Mouse (Mus musculus): ENCODE data around the gene Kcnk10. TPM values are rescaled to one million over a fixed set of nuclear protein-coding genes. Genes with fewer than 3 reads are reported as not detected.

Kcnk10 gene
- polyA plus RNA-seq, 1 experiment from 2014 or later: 1.5 TPM

DNA sequence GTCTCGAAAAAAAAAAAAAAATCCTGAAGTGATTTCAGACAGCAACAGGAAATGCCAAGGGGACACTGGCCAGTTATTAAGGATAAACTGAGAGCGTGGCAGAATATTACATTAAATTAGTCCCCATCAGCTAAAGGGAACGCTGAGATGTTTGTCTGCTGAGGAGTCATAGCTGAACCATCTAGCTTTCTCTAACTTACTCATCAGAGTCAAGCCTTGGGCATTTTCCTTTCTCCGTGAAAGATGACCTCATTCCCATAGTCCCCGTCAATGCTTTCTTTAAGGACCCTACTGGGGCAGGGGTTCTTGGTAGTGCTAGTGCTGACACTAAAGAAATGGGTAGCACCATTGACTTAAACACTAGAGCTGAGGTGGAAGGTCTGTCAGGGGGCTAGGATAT, 106.9 kb downstream of the Kcnk10 start:
- Histone ChIP-seq H3K4me1 (ENCODE audit: control insufficient read depth, insufficient read depth, low read length) (no peaks in the 10 kb centered on the region), H3K27ac (ENCODE audit: low read length) (no peak overlapping the region), H3K9me3 (ENCODE audit: control insufficient read depth, low read depth, low read length) (no peaks in the 10 kb centered on the region), H3K27me3 (ENCODE audit: control insufficient read depth, insufficient read depth, low read length) (no peaks in the 10 kb centered on the region), H3K36me3 (ENCODE audit: control insufficient read depth, insufficient read depth, low read length) (no peaks in the 10 kb centered on the region), H3K4me2 (replicated peaks; ENCODE audit: low read depth, low read length) (no peak overlapping the region), H3K4me3 (ENCODE audit: low read depth, low read length) (no peak overlapping the region), H3K9ac (replicated peaks; ENCODE audit: low read depth, low read length) (no peak overlapping the region)
- ATAC-seq (ENCODE audit: insufficient number of reproducible peaks, insufficient read depth, low FRiP score, low read depth): no peak
- 74% methylated on average over 5 of the region's 5 CpGs for WGBS

GRCm38 (mm10) chr12:98470097-98470496, 108.0 kb downstream of the Kcnk10 start:
- no peak for ATAC-seq (ENCODE audit: insufficient number of reproducible peaks, insufficient read depth, low FRiP score, low read depth)
- no peaks in the 10 kb centered on the region for H3K36me3 ChIP-seq (ENCODE audit: control insufficient read depth, insufficient read depth, low read length)
- no peaks in the 10 kb centered on the region for H3K9me3 ChIP-seq (ENCODE audit: control insufficient read depth, low read depth, low read length)
- 73% methylated on average over 3 of the region's 3 CpGs for WGBS
- no peak overlapping the region for H3K9ac ChIP-seq (replicated peaks; ENCODE audit: low read depth, low read length)
- no peak overlapping the region for H3K4me3 ChIP-seq (ENCODE audit: low read depth, low read length)
- H3K27ac ChIP-seq (ENCODE audit: low read length): no peak overlapping the region
- H3K4me2 ChIP-seq (replicated peaks; ENCODE audit: low read depth, low read length): no peak overlapping the region
- no peaks in the 10 kb centered on the region for H3K27me3 ChIP-seq (ENCODE audit: control insufficient read depth, insufficient read depth, low read length)
- no peaks in the 10 kb centered on the region for H3K4me1 ChIP-seq (ENCODE audit: control insufficient read depth, insufficient read depth, low read length)

- Histone ChIP-seq H3K9me3 (ENCODE audit: control insufficient read depth, low read depth, low read length) (no peaks in the 10 kb centered on the region), H3K36me3 (ENCODE audit: control insufficient read depth, insufficient read depth, low read length) (no peaks in the 10 kb centered on the region), H3K27ac (ENCODE audit: low read length) (no peak overlapping the region), H3K4me2 (replicated peaks; ENCODE audit: low read depth, low read length) (no peak overlapping the region), H3K4me1 (ENCODE audit: control insufficient read depth, insufficient read depth, low read length) (no peaks in the 10 kb centered on the region), H3K9ac (replicated peaks; ENCODE audit: low read depth, low read length) (no peak overlapping the region), H3K27me3 (ENCODE audit: control insufficient read depth, insufficient read depth, low read length) (no peaks in the 10 kb centered on the region), H3K4me3 (ENCODE audit: low read depth, low read length) (no peak overlapping the region)
- WGBS: 94% methylated on average over 4 of the region's 4 CpGs
- ATAC-seq (ENCODE audit: insufficient number of reproducible peaks, insufficient read depth, low FRiP score, low read depth): no peak
These were observed 110.3 kb downstream of the Kcnk10 start for GRCm38 (mm10) chr12:98467793-98468192.

DNA sequence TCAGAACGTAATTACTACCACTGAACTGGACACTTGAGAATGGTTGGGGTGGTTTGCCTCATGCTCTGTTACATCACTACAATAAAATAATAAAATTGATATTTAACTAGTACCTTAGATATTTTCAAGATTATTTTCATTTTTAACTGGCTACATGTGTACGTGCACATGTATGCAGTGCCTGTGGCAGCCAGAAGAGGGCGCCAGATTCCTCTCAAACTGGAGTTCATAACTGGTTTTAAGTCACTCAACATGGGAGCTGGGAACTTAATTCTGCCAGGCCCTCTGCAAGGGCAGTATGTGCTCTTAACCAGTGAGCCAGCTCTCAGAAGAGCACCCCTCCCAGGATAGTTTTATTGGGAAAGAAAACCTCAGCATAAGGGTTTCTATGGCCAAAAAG, 118.2 kb downstream of the Kcnk10 start:
- H3K4me3 ChIP-seq (ENCODE audit: low read depth, low read length): no peak overlapping the region
- no peaks in the 10 kb centered on the region for H3K9me3 ChIP-seq (ENCODE audit: control insufficient read depth, low read depth, low read length)
- no peaks in the 10 kb centered on the region for H3K27me3 ChIP-seq (ENCODE audit: control insufficient read depth, insufficient read depth, low read length)
- no peaks in the 10 kb centered on the region for H3K36me3 ChIP-seq (ENCODE audit: control insufficient read depth, insufficient read depth, low read length)
- H3K4me1 ChIP-seq (ENCODE audit: control insufficient read depth, insufficient read depth, low read length): no peaks in the 10 kb centered on the region
- no peak overlapping the region for H3K9ac ChIP-seq (replicated peaks; ENCODE audit: low read depth, low read length)
- no peak overlapping the region for H3K4me2 ChIP-seq (replicated peaks; ENCODE audit: low read depth, low read length)
- H3K27ac ChIP-seq (ENCODE audit: low read length): no peak overlapping the region
- ATAC-seq (ENCODE audit: insufficient number of reproducible peaks, insufficient read depth, low FRiP score, low read depth): no peak
- 55% methylated on average over 3 of the region's 3 CpGs for WGBS

DNA sequence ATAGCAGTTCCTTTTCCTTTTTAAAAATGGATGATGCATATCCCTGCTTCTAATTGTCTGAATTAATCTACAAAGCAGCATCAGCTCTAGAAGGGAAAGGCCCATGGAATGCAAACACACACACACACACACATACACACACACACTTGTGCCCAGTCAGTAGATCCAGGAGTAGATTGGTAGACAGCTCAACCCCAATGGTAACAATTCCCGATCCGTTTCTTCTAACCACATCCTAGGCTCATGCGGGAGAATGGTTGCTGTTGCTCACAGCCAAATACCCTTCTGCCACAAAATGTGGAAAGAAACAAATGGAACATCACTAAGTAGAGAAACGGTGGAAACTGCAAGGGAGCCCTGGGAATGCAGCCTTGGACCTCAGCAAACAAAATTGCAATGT, 119.2 kb downstream of the Kcnk10 start:
- Histone ChIP-seq H3K4me1 (ENCODE audit: control insufficient read depth, insufficient read depth, low read length) (no peaks in the 10 kb centered on the region), H3K4me2 (replicated peaks; ENCODE audit: low read depth, low read length) (no peak overlapping the region), H3K27ac (ENCODE audit: low read length) (no peak overlapping the region), H3K9ac (replicated peaks; ENCODE audit: low read depth, low read length) (no peak overlapping the region), H3K4me3 (ENCODE audit: low read depth, low read length) (no peak overlapping the region), H3K9me3 (ENCODE audit: control insufficient read depth, low read depth, low read length) (no peaks in the 10 kb centered on the region), H3K27me3 (ENCODE audit: control insufficient read depth, insufficient read depth, low read length) (no peaks in the 10 kb centered on the region), H3K36me3 (ENCODE audit: control insufficient read depth, insufficient read depth, low read length) (no peaks in the 10 kb centered on the region)
- ATAC-seq (ENCODE audit: insufficient number of reproducible peaks, insufficient read depth, low FRiP score, low read depth): no peak
- WGBS: 80% methylated on average over 4 of the region's 4 CpGs

- Histone ChIP-seq H3K4me3 (ENCODE audit: low read depth, low read length) (no peak overlapping the region), H3K4me1 (ENCODE audit: control insufficient read depth, insufficient read depth, low read length) (no peaks in the 10 kb centered on the region), H3K27ac (ENCODE audit: low read length) (no peak overlapping the region), H3K4me2 (replicated peaks; ENCODE audit: low read depth, low read length) (no peak overlapping the region), H3K27me3 (ENCODE audit: control insufficient read depth, insufficient read depth, low read length) (no peaks in the 10 kb centered on the region), H3K36me3 (ENCODE audit: control insufficient read depth, insufficient read depth, low read length) (no peaks in the 10 kb centered on the region), H3K9ac (replicated peaks; ENCODE audit: low read depth, low read length) (no peak overlapping the region), H3K9me3 (ENCODE audit: control insufficient read depth, low read depth, low read length) (no peaks in the 10 kb centered on the region)
- ATAC-seq (ENCODE audit: insufficient number of reproducible peaks, insufficient read depth, low FRiP score, low read depth): no peak
- WGBS: 79% methylated on average over 5 of the region's 5 CpGs
These were observed 119.6 kb downstream of the Kcnk10 start for GRCm38 (mm10) chr12:98458516-98458915.

GRCm38 (mm10) chr12:98453161-98453560, 124.9 kb downstream of the Kcnk10 start:
- 81% methylated on average over 17 of the region's 17 CpGs for WGBS
- no peaks in the 10 kb centered on the region for H3K27me3 ChIP-seq (ENCODE audit: control insufficient read depth, insufficient read depth, low read length)
- H3K36me3 ChIP-seq (ENCODE audit: control insufficient read depth, insufficient read depth, low read length): no peaks in the 10 kb centered on the region
- ATAC-seq (ENCODE audit: insufficient number of reproducible peaks, insufficient read depth, low FRiP score, low read depth): no peak
- H3K4me2 ChIP-seq (replicated peaks; ENCODE audit: low read depth, low read length): no peak overlapping the region
- H3K4me1 ChIP-seq (ENCODE audit: control insufficient read depth, insufficient read depth, low read length): no peaks in the 10 kb centered on the region
- no peak overlapping the region for H3K27ac ChIP-seq (ENCODE audit: low read length)
- no peaks in the 10 kb centered on the region for H3K9me3 ChIP-seq (ENCODE audit: control insufficient read depth, low read depth, low read length)
- no peak overlapping the region for H3K4me3 ChIP-seq (ENCODE audit: low read depth, low read length)
- H3K9ac ChIP-seq (replicated peaks; ENCODE audit: low read depth, low read length): no peak overlapping the region

DNA sequence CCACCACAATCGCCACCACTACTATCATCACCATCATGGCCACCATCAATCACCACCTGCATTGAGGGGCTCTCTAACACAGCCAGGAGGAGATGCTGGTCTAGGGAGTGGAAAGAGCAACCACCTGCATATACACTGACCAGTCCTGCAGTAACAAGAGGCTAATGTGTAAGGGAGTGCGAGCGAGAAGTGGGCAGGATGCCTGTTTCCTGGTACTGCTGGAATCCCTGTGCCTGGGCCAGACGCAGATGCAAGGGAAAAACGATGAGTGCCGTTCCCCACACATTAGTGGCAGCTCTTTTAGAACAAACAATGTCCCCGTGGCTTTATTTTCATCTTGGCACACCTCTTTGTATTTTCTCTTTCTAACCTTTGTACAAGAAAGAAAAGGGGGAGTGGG, 125.5 kb downstream of the Kcnk10 start:
- H3K36me3 ChIP-seq (ENCODE audit: control insufficient read depth, insufficient read depth, low read length): no peaks in the 10 kb centered on the region
- no peak overlapping the region for H3K9ac ChIP-seq (replicated peaks; ENCODE audit: low read depth, low read length)
- H3K4me2 ChIP-seq (replicated peaks; ENCODE audit: low read depth, low read length): no peak overlapping the region
- H3K4me1 ChIP-seq (ENCODE audit: control insufficient read depth, insufficient read depth, low read length): no peaks in the 10 kb centered on the region
- H3K4me3 ChIP-seq (ENCODE audit: low read depth, low read length): no peak overlapping the region
- ATAC-seq (ENCODE audit: insufficient number of reproducible peaks, insufficient read depth, low FRiP score, low read depth): no peak
- H3K27ac ChIP-seq (ENCODE audit: low read length): no peak overlapping the region
- no peaks in the 10 kb centered on the region for H3K27me3 ChIP-seq (ENCODE audit: control insufficient read depth, insufficient read depth, low read length)
- WGBS: 82% methylated on average over 7 of the region's 7 CpGs
- H3K9me3 ChIP-seq (ENCODE audit: control insufficient read depth, low read depth, low read length): no peaks in the 10 kb centered on the region

- WGBS: 71% methylated on average over 5 of the region's 5 CpGs
- ATAC-seq (ENCODE audit: insufficient number of reproducible peaks, insufficient read depth, low FRiP score, low read depth): no peak
- H3K27me3 ChIP-seq (ENCODE audit: control insufficient read depth, insufficient read depth, low read length): no peaks in the 10 kb centered on the region
- no peaks in the 10 kb centered on the region for H3K9me3 ChIP-seq (ENCODE audit: control insufficient read depth, low read depth, low read length)
- H3K4me2 ChIP-seq (replicated peaks; ENCODE audit: low read depth, low read length): no peak overlapping the region
- H3K4me1 ChIP-seq (ENCODE audit: control insufficient read depth, insufficient read depth, low read length): no peaks in the 10 kb centered on the region
- no peak overlapping the region for H3K9ac ChIP-seq (replicated peaks; ENCODE audit: low read depth, low read length)
- no peak overlapping the region for H3K4me3 ChIP-seq (ENCODE audit: low read depth, low read length)
- H3K36me3 ChIP-seq (ENCODE audit: control insufficient read depth, insufficient read depth, low read length): no peaks in the 10 kb centered on the region
- no peak overlapping the region for H3K27ac ChIP-seq (ENCODE audit: low read length)
These were observed 132.5 kb downstream of the Kcnk10 start for GRCm38 (mm10) chr12:98445637-98446036.

Measured in stomach, embryonic 14.5 days (tissue).